In genomic region chr14:54876539-54877047, GRCm38 (mm10) we compare ENCODE assay signal across 8 mouse cellular contexts. TPM values are rescaled to one million over a fixed set of nuclear protein-coding genes. Genes with fewer than 3 reads are reported as not detected.
DNase-seq lines count a peak whose midpoint lies in the region; ATAC-seq lines count a peak whose summit lies in the region.

No protein-coding gene starts in this region.

- H3K4me3 ChIP-seq in hindbrain, embryonic 13.5 days = peak overlapping the region; percentile 73

- peak; percentile 93 for ATAC-seq in hindbrain, embryonic 13.5 days (ENCODE audit: low FRiP score)

- peaks cover 16% of the 10 kb centered on the region for H3K4me1 ChIP-seq in hindbrain, embryonic 13.5 days (replicated peaks)

- no peaks in the 10 kb centered on the region for H3K36me3 ChIP-seq in hindbrain, embryonic 13.5 days

- peak overlapping the region; percentile 95 for H3K27ac ChIP-seq in hindbrain, embryonic 13.5 days

- peaks cover 9% of the 10 kb centered on the region for H3K27me3 ChIP-seq in hindbrain, embryonic 13.5 days

- H3K4me2 ChIP-seq in hindbrain, embryonic 13.5 days = peak overlapping the region; percentile 98

- WGBS in hindbrain, embryonic 13.5 days = under 1% methylated on average over 51 of the region's 72 CpGs

- DNase-seq in NIH3T3 (ENCODE audit: low read depth) = peak; percentile 93
- peak; percentile 94 to 97 for DNase-seq in cerebellum, postnatal 14 days
- DNase-seq in frontal cortex, postnatal 14 days (ENCODE audit: low spot score in 2 of 2) = peak; percentile 79 to 84
- peak; percentile 87 to 95 for DNase-seq in left cerebral cortex, adult 18-20 months (ENCODE audit: low spot score in 2 of 2)
- peak; percentile 91 to 96 for DNase-seq in lung, postnatal 4 days
- DNase-seq in retina, postnatal 7 days (ENCODE audit: low read depth, low spot score) = peak; percentile 90
- peak; percentile 87 to 90 for DNase-seq in urinary bladder, adult 18-20 months (ENCODE audit: low spot score in 2 of 2)

- H3K9me3 ChIP-seq in hindbrain, embryonic 13.5 days = no peaks in the 10 kb centered on the region

- peak overlapping the region; percentile 89 for H3K9ac ChIP-seq in hindbrain, embryonic 13.5 days

RNA-seq across cellular contexts. Expression of gene Ppp1r3e, which starts 0.8 kb away (rescaled TPM):
- 1.5 and 2.4 TPM in 2 replicates for polyA plus RNA-seq in hindbrain, embryonic 13.5 days (2015; fragmentation: Nextera tagmentation; extraction: Ambion mirVana)
- total RNA-seq in left cerebral cortex, adult 18-20 months (2021) = 10 to 100 TPM; 18.5 to 19.8 TPM

RNA-seq across cellular contexts. Expression of gene Homez, which starts 5.8 kb away (rescaled TPM):
- polyA plus RNA-seq in hindbrain, embryonic 13.5 days (2015; fragmentation: Nextera tagmentation; extraction: Ambion mirVana) = 10.3 and 13.8 TPM in 2 replicates
- 10 to 100 TPM; 20.6 to 21.9 TPM for total RNA-seq in left cerebral cortex, adult 18-20 months (2021)

RNA-seq across cellular contexts. Expression of gene Bcl2l2, which starts 6.6 kb away (rescaled TPM):
- 3.6 and 4.7 TPM in 2 replicates for polyA plus RNA-seq in hindbrain, embryonic 13.5 days (2015; fragmentation: Nextera tagmentation; extraction: Ambion mirVana)
- 100 to 1,000 TPM; 140 to 142 TPM for total RNA-seq in left cerebral cortex, adult 18-20 months (2021)

RNA-seq across cellular contexts. Expression of gene Gm20521, which starts 6.6 kb away (rescaled TPM):
- 0.34 TPM in 1 of 2 replicates, not detected in the other for polyA plus RNA-seq in hindbrain, embryonic 13.5 days (2015; fragmentation: Nextera tagmentation; extraction: Ambion mirVana)
- total RNA-seq in left cerebral cortex, adult 18-20 months (2021) = not detected

RNA-seq across cellular contexts. Expression of gene Pabpn1, which starts 15.7 kb away (rescaled TPM):
- polyA plus RNA-seq in hindbrain, embryonic 13.5 days (2015; fragmentation: Nextera tagmentation; extraction: Ambion mirVana) = 165 and 167 TPM in 2 replicates
- total RNA-seq in left cerebral cortex, adult 18-20 months (2021) = 100 to 1,000 TPM; 229 to 230 TPM

Comparison
In these comparisons a context has a peak if more than half of its experiments do, and no peak if none do; other contexts are left out.
1. Peak in every context shown above with its lines: DNase-seq, ATAC-seq, H3K4me3 ChIP-seq and H3K27ac ChIP-seq.